Mouse (Mus musculus) urinary bladder, postnatal 0 days (tissue): ENCODE results near the gene Tbck. TPM values are rescaled to one million over a fixed set of nuclear protein-coding genes. Genes with fewer than 3 reads are reported as not detected.

Source experiments
- polyA plus RNA-seq: library from polyadenylated mRNA; unstranded; fragments of >200 nt; fragmentation: Nextera tagmentation; extraction: Ambion mirVana; gene quantifications from 2 replicates; pipeline ENCODE4 v1.2.1, GENCODE M21; 2015

The Tbck gene
- polyA plus RNA-seq, result 11.6 and 12.0 TPM in 2 replicates

GRCm38 (mm10) chr3:132683447-132684230, at the start of gene Tbck:
Gene Tbck (plus strand): TSS chr3:132684144.

GRCm38 (mm10) chr3:132684231-132684928, 436 bp downstream of the Tbck start, which contains the start of gene Aimp1:
Gene Aimp1 (minus strand): TSS chr3:132684370.

Other genes starting within 250 kb of the Tbck start
- gene Gimd1, start 54.3 kb upstream of the Tbck start, polyA plus RNA-seq, result not detected in 2 replicates
- 55.6 and 59.9 TPM in 2 replicates for gene Aimp1, start 226 bp downstream of the Tbck start, polyA plus RNA-seq